Mouse (Mus musculus): ENCODE data around the gene Slc10a7.
A peak's percentile ranks its signal among the peaks of the same experiment; 100 is the strongest.
"Not testable (repeated sequence)": the region's sequence is repeated elsewhere in the genome, so short reads cannot be mapped to it uniquely, and the experiment has no call there.

The Slc10a7 gene

DNA sequence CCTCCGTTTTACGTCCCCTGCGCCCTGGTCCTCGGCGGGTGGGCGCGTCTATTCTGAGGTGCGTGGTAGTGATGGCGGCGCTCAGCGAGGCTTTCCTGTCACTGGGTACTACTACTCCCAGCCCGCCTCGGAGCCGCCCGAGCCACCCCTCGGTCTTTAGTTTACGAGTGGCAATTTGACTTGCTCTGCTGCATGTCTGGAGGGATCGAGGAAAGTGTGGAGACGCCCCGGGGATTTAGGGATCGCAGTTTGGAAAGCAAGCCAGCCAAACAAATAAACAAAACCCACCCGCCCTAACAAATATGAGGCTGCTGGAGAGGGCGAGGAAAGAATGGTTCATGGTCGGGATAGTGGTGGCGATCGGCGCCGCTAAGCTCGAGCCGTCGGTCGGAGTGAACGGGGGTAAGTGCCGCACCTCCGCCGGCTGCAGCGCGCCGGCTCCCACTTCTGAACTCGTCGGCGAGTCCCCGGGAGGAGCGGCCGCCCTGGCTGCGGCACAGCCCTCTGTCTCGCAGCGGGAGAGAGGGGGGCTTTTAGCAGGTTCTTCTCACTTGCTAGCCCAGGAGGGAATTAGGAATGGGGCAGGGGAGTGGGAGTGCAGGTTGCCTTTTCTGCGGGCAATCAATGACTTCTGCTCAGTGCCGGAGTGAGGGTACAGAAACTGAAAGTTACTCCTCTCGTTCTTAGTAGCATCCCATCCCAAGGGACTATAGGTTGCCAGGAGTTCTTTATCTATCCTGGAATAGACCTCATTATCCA is at the start of gene Slc10a7:
Gene Slc10a7, plus strand, starts transcription at position 74 of the 759 bp plus-strand sequence.
- DNase-seq (ENCODE audit: low spot score in 2 of 2) = peak; percentile 86 to 89

DNA sequence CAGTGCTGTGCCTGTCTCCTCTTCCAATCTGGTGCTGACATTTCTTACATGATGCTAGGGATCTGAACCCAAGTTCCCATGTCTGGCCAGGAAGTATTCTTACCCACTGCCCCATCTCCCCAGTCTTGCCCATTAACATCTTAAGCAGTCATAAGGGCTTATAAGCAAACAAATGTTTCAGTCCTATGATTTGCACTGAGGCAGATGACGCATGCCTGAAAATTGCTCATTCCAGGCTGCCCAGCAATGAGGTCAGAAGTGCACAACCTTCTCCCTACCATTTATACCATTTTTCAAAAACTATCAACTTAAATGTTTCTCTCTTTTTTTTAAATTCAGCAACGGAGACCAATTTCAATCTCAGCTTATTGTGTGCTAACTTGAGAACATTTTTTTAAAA is 45.2 kb upstream of the Slc10a7 start:
- DNase-seq (ENCODE audit: low spot score in 2 of 2) = no peak

DNA sequence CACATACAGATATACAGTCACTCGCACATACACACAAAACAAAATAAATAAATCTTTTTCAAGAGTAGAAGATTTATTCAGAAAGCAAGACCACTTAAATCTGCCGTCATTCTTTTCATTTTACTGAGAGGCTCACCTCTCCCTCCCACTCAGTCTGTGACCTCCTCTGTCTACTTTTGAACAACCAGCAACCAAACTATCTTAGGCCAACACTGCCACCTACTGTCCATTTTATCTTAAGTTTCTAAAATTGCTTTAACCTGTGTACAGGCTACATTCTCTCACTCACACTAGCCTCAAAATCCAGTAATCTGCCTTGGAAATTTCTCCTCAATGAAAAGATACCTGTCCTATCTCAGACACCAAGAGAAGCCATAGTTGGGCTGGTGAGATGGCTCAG is 41.3 kb upstream of the Slc10a7 start:
- no peak for DNase-seq (ENCODE audit: low spot score in 2 of 2)

DNA sequence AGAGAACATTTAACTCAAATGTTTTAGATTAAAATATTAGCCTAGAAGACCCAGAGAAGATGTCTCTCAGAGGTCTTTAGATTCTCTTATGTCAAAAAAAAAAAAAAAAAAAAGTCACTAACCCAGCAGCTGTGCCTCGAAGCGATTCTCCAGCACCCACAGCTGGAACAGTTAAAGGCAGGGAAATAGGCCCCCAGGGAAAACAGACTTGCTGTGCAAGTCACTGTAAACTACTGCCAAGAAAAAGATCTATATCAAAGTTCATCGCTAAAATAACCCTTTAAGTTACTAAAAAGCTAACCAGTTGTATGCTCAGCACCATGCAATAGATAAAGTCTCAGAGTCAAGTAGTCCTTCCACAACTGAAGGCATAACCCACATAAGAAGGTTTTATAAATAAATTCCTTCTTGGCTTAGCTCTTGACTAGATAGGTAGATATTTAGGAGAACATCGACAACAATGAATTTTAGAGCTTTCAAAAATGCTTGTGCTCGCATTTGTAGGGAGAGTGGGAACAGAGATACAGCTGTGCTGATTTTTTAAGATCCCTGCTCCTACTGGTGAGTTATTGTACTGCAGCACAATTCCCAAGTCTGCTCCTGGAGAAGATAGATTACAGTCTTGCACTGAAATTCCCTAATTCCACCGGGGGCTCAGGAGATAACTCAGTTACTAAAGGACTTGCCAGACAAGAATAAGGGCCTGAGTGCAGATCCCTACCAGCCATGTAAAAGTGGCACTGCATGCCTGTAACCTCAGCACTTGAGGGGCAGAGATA is 31.9 kb upstream of the Slc10a7 start:
- DNase-seq (ENCODE audit: low spot score in 2 of 2) = no peak

DNA sequence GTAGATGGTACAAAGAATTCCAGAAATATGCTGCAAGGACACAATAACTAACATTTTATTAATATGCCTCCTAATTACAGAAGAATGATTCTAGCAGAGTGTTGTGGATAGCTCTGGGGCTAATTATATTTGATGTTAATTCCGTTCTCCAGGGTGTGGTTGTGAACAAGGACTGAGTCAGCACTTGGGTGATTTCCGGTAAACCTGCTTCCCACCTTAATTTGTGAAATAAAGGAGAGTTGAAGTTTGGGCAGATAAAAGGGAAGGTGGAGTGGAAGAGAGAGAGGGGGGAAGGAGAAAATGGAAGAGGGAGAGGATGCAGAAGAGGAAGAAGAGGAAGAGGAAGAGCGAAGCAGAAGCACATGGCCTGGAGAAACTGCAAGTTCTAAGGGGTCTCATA is 19.4 kb upstream of the Slc10a7 start:
- DNase-seq (ENCODE audit: low spot score in 2 of 2) = no peak

DNA sequence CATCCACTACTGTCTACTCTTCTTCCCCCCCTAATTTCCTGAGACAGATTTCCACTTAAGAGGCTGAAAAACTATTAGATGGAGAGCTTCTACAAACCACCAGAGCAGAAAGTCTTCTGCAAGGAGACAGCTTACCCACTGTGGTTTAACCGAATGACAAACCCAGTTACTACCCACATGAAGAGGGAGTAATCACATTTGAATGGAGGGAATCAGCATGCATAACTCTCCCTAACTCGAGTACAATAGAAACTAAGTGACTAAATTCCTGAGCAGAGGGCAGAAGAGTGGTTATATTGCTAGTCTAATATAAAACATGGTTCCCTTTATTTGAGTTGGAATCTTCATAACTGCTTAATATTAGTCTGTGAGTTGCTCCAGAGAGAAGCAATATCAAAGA is 16.1 kb upstream of the Slc10a7 start:
- no peak for DNase-seq (ENCODE audit: low spot score in 2 of 2)

DNA sequence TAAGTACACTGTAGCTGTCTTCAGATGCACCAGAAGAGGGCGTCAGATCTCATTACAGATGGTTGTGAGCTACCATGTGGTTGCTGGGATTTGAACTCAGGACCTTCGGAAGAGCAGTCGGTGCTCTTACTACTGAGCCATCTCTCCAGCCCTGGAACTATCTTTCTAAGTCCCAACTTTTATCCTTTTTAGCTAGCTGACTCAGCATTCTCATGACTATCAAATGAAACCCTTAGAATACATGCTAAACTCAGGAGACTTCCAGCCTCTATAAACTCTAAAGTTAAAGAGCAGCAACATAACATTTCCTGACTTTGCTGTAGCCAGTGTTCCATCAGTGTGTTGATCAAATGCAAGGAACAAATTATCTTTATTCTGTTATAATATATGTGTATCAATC is 12.9 kb upstream of the Slc10a7 start:
- DNase-seq (ENCODE audit: low spot score in 2 of 2) = not testable (repeated sequence)

DNA sequence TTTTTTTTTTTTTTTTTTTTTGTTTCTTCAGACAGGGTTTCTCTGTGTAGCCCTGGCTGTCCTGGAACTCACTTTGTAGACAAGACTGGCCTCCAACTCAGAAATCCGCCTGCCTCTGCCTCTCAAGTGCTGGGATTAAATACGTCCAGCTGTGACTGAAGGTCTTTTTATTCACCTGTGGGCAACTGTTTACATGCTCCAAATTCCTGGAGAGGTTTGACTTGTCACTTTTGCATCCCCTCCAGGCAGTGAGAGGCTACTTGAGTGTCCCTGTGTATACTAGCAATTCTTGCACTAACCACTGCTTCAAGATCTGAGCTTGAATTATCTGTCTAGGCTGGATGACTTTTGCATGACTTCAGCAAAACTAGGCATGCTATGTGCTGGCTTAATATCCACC is 6.4 kb upstream of the Slc10a7 start:
- no peak for DNase-seq (ENCODE audit: low spot score in 2 of 2)

DNA sequence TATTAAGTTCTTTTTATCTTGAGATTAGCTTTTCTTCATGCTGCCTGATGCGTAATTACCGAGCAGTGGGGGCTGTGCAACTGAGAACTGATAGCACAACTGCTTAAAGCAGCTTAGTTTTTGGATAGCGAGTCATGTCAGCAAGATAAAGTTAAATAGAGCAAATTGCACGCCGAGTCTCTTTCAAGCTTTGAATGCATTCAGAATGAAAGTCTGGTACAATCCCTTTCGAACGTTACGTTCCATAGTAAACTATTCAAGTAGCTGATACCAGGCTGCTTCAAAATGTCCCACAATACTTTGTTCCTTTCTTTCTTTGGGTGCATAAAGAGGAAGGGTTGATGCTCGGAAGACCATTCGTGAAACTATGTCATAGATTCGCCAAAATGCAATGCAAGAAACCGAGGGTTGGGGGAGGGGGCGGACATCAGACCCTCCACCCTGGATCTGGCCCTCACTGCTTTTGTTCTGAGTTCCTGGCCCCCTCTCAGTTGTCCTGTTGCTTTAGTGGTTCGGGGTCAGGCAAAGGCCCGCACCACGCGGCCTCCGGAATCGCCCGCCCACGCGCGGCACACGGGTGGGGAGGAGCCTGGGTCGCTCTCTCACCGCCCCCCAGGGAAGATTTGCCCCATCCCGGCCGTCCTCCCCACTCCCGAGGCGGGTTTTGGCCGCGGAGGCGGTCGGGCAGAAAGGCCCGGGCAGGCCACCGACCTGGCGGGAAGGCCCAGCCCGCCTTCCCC is 997 bp upstream of the Slc10a7 start:
- DNase-seq (ENCODE audit: low spot score in 2 of 2) = peak; percentile 9 to 24

DNA sequence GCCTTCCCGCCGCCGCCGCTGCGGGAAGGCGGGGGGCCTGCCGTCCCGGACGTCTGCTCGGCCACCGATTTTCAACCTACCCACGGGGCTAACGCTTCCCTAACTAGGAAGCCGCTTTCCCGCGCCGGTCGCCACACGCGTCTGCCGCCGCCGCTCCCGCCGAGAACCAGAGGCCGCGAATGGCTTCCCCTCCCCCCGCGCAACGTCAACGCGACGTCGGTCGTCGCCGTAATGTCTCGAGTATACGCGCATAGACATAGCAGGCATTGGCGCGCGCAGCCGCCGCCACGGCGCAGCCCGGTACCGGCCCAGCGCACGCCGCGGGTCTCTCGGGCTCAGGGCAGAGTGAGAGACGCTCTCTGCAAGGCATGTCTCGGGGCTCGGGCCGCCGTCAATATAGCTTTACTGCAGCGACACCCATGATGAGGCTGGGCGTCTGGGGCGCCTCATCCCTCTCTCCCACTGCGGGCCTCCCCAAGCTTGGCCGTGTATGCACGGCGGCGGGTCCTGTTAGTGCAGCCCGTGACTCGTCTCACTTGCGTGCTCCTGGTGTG is 350 bp upstream of the Slc10a7 start, which contains the start of gene Rbmxl1:
Gene Rbmxl1, minus strand, starts transcription at position 180 of the 554 bp plus-strand sequence.
- peak; percentile 70 to 78 for DNase-seq (ENCODE audit: low spot score in 2 of 2)

DNA sequence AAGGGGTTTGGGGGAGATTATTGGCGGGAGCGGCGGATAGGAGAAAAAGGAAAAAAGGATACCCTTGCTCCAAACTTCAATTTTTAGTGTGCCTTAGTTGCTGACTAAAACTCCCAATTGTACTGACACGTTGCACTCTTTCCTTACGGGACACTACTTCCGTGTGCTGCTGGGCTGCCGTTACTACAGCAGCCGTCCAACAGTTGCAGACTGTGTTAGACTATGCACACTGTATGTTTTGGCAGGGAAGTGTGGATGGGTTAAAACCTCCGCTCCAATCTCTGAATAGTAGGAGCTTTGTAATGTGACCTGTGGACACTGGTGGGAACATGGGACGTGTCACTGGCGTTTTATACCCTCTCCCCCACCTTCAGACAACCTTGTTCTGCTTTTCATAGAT is 948 bp downstream of the Slc10a7 start:
- DNase-seq (ENCODE audit: low spot score in 2 of 2) = no peak

DNA sequence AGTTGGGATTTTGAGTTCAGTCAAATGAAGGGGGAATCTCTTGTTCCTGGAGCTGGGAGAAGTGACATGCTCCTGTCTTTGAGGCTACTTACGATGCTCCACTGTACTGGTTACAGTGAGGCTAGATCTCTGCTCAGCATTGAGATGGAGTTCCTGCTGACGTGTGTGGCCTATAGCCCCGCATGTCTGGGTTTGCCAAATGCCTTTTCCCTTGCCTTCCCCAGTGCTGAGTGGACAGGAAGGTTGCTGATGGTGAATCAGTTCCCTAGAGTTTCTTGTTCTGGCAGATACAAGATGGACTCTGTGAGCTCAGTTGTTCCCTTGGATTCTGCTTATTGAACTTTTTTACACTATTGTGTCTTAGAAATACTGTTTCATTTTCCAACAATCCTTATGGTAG is 1.8 kb downstream of the Slc10a7 start:
- DNase-seq (ENCODE audit: low spot score in 2 of 2) = no peak

DNA sequence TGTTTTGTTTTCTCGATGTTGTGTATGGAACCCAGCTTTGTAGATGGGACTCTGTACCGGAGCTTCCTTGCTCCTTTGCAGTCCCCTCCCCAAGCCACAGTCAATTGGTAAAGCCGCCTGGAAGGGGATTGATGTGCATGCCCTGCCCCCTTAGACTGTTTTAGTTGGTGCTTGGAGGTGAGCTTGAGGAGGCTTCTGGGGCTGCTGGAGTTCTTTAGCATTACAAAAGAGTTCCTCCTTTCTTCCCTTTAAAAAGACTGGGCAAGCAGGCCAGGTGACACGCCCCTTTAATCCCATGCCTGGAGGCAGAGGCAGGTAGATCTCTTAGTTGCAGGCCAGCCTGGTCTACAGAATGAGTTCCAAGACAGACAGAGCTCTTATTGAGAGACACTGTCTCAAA is 4.0 kb downstream of the Slc10a7 start:
- no peak for DNase-seq (ENCODE audit: low spot score in 2 of 2)

DNA sequence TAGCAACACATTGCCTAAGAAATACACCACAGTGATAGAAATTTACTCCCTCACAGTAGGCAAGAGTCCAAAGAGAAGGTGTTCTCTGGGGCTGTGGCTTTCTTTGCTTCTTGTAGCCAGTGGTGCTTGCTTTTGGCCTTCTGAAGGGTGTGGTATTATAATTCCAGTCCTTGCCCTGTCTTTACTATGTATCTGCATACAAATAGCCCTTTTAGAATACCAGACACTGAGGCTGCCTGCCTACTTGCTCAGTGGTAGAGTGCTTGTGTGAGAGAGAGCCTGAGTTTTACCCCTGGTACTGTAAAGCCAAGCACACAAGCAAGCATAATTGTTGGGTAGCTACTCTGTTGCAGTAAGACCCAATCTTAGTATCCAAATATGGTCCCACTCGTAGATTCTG is 5.6 kb downstream of the Slc10a7 start:
- no peak for DNase-seq (ENCODE audit: low spot score in 2 of 2)

DNA sequence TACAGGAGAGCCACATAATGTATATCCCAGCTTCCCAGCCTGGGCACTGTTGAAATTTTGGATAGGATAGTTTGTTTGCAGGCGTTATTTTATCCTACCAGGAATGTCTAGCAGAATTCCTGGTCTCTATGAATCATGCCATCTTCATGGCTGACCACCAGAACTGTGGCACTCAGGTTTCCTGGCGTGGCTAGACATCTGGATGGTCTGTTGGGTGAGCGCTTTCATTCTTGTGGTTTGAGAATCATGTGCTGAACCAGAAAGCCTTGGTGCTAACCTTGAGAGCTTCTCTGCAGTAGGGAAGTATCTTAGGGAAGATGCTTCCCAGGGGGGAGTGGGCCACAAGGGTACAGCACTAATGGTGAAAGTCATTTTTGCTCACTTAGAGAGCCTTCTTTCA is 6.0 kb downstream of the Slc10a7 start:
- DNase-seq (ENCODE audit: low spot score in 2 of 2) = no peak

DNA sequence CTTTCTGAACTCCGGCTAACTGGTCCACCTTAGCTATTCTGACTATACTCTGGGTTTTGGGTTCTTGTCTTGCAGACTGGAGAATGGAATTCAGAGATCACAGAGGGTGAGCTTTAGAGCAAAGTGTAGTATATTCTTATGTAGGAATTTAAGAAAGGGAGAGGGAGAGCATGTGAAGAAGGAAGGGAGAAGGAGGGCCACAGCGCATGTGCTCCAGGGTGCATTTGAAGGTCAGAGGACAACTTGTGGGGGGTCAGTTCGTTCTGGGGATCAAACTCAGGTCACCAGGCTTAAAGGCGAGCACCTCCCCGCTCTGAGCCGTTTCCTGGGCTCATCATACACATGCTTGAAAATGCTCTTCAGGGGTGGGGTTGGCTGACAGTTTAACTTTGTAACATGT is 24.8 kb downstream of the Slc10a7 start:
- no peak for DNase-seq (ENCODE audit: low spot score in 2 of 2)

DNA sequence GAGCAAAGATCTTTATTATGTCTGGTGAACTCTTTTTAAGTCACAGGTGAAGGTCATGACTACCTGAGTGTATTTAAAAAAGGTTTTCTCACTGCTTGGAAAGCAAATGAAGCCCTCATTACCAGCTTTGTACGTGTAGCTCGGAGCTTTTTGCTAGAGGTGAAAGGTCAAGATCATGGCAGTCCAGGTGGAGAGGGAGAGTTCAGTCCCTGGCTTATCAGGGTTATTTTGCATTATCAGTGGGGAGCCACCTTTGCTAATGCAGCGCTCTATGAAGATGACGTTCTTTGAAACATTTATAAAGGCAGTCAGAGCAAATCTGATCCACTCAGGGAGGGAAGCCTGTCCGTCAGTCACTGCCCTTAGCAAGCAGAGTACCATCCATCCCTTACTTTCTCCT is 27.6 kb downstream of the Slc10a7 start:
- no peak for DNase-seq (ENCODE audit: low spot score in 2 of 2)

DNA sequence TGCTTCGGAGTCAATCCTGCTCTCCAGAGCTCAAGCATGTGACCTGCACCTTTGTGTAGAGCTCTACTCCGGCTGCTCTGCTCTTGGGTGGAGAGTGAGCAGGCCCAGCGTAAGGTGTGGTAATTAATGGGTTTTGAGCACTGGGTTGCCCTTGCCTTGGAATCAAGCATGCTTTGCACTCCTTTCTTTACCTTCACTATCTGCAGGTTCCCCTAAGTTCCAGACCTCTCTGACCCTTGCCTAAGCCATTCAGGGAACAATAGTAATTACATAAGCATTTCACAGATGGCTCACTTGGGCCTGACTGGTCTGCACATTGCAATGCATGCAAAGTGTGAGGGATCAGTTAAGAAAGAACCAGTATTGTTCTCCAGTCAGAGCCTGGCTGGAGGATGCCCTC is 28.6 kb downstream of the Slc10a7 start:
- no peak for DNase-seq (ENCODE audit: low spot score in 2 of 2)

DNA sequence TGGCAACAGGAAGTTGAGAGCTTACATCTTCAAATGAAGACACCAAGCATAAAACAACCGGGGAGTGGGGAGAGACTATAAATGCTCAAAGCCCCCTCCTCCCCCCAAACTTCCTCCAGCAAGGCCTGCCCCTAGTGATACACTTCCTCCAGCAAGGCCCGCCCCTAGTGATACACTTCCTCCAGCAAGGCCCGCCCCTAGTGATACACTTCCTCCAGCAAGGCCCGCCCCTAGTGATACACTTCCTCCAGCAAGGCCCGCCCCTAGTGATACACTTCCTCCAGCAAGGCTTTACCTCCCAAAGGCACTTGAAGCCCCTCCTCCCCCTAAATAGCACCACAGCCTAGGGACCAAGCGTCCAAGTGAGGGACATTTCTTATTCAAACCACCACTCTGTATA is 33.5 kb downstream of the Slc10a7 start:
- DNase-seq (ENCODE audit: low spot score in 2 of 2) = not testable (repeated sequence)

DNA sequence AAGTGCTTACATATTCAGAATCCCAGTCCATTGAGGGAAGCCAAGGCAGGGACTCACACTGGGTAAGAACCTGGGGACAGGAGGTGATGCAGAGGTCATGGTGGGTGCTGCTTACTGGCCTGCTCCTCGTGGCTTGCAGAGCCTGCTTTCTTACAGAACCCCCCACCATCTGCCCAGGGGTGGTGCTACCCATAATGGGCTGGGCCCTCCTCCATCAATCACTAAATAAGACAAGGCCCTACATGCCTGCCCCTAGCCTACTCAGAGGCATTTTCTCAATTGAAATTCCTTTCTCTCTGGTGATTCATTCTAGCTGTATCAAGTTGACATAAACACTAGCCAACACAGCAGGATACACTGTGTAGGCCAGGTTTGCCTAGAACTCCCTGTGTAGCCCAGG is 34.5 kb downstream of the Slc10a7 start:
- no peak for DNase-seq (ENCODE audit: low spot score in 2 of 2)

DNA sequence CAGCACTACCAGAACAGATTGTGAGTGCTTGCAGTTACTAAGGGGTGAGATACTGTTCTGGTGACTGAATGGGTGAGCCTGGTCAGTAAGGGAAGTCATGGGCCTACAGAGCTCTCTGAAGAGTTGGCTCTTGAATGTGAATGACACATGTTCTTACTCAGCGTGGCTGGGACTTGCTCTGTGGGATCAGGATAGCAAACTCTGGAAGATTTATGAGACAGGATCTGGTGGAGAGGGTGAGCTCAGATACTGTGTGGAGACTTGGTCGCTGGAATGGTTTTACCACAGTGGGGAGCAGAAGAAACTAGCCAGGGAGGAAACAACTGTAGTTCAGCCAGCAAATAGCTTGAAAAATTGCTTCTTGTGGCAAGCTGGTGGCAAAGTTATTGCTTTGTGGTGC is 35.4 kb downstream of the Slc10a7 start:
- no peak for DNase-seq (ENCODE audit: low spot score in 2 of 2)

DNA sequence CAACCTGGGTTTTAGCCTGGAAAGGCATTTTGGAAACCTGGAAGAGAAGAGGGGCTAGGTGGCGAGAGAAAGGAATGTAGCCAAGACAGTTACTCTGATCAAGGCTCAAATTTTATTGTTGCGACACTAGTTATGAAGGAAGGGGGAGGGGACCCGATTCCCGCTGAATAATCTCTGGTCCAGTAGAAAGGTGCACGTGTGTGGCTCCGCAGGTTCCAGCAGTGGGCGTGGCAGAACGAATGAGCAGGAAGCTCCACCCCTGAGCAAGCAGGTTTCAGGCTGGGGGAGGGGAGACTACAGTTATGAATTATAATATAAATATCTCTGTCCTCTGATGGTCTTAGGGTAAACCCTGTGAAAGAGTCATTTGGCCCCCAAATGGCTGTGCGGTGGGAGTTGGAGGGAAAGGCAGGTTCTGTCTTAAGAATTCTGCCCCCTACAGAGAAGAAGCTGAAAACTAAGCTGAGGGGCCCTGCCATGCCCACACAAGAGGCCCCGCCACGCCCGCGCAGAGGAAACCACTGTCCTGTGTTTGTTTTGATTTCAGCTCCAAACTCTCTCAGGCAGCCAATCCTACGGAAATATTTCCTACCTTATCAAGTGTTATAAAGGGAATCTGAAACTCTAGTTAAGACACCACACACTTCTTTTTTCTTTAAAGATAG is 36.1 kb downstream of the Slc10a7 start:
- DNase-seq (ENCODE audit: low spot score in 2 of 2) = not testable (repeated sequence)
